Mouse (Mus musculus): Measurements from ENCODE around the gene Mfap4.

Gene Mfap4

DNA sequence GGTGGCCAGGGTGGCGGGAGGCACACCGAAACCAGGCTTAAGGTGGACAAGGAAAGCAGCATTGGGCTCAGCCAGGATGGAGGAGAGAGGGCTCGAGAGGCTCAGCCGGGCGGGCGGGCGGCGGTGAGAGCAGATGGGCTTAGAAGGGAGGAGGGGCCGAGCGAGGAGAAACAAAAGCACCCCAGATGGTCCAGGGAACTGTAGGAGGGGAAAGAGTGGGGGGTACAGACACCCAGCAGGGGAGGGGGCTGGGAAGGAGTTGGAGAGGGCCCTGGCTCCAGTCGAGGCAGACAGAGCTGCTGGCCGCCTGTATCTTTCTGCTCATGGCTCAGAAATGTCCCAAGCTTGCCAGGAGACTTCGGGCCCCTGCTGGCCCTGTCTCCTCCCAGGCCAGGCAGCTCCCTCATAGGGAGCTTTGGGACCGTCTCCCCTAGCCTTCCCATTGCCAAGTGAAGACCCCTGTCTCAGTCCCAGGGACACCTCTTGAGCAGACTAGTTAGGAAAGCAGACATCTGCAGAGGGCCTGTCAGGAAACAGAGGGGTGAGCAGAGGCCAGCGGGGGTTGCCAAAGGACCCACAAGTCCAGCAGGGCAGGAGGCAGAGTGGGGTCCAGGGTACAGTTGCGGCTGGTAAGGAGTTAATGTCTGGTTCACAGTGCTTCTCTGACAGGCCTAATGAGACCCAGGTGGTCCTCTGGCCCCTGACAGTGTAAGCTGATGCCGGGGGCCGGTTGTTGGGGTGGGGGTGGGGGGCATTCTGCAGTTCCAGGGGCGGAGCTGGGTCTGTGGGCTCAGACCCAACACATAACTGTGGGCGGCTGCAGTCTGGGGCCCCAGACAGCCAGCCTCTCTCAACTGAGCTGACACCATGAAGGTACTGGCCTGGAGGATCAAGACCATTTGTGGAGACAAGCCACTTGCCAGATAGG lies at the start of gene Mfap4:
Gene Mfap4, plus strand, starts transcription at position 819 of the 928 bp plus-strand sequence.
- DNase-seq (ENCODE audit: low read depth, low spot score) = no peak
- no peaks in the 10 kb centered on the region for H3K27me3 ChIP-seq (ENCODE audit: control insufficient read depth, insufficient read depth, low read length, poor library complexity, severe bottlenecking)
- H3K36me3 ChIP-seq (ENCODE audit: control insufficient read depth, insufficient read depth, low read length, poor library complexity, severe bottlenecking) = no peaks in the 10 kb centered on the region; the same call in none of the 2 replicates

DNA sequence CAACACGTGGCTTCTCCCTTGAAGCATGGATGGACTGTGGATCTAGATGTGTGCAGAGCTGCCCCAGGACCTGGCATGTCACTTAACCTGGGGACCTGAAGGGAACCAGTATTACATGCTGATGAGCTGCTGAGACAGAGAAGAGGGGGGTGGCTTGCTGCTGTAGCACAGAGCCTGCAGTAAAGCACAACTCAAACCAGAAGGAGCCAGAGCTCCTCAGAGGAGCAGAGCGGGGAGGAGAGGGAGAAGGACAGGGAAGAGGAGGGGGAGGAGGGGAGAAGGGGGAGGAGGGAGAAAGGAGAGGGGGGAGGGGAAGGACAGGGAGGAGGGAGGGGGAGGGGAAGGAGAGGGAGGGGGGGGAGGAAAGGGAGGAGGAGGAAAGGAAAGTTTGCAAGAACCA lies 48.9 kb upstream of the Mfap4 start:
- Histone ChIP-seq H3K27me3 (ENCODE audit: control insufficient read depth, insufficient read depth, low read length, poor library complexity, severe bottlenecking) (no peaks in the 10 kb centered on the region), H3K36me3 (ENCODE audit: control insufficient read depth, insufficient read depth, low read length, poor library complexity, severe bottlenecking) (no peaks in the 10 kb centered on the region)
- DNase-seq (ENCODE audit: low read depth, low spot score) = no peak

DNA sequence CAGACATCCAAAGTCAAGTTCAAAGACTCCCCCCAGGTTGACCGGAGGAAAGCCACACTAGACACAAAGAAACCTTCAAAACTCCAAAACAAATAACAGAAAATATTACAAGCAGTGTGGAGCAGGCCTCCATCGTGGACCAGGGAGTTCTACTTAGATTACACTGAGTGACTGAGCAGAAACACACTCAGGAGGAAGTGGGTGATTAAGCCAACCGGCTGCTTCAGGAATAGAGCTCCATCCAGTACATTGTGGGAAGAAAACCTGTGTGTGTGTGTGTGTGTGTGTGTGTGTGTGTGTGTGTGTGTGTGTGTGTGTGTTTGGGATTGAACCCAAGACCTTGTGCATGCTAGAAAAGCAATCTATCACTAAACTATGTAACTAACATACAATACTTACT lies 46.1 kb upstream of the Mfap4 start:
- Histone ChIP-seq H3K36me3 (ENCODE audit: control insufficient read depth, insufficient read depth, low read length, poor library complexity, severe bottlenecking) (no peaks in the 10 kb centered on the region), H3K27me3 (ENCODE audit: control insufficient read depth, insufficient read depth, low read length, poor library complexity, severe bottlenecking) (no peaks in the 10 kb centered on the region)
- DNase-seq (ENCODE audit: low read depth, low spot score) = no peak

DNA sequence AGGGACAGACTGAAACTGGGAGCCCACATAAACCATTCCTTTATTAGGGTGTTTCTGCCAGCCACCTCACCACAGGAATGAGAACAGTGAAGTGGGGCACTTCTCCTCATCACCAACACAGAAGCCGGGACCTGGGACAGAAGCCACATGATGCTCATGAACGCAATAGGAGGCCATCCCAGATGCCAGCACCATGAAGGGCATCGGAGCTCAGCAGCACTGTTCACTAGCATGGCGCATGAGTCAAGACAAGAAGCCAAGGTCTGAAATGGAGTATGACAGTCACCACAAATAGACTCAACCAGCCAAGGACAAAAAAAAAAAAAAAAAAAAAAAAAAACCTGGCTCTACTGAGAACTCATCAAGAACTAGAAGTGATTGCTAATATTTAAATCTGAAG lies 44.8 kb upstream of the Mfap4 start:
- H3K36me3 ChIP-seq (ENCODE audit: control insufficient read depth, insufficient read depth, low read length, poor library complexity, severe bottlenecking) = no peaks in the 10 kb centered on the region

DNA sequence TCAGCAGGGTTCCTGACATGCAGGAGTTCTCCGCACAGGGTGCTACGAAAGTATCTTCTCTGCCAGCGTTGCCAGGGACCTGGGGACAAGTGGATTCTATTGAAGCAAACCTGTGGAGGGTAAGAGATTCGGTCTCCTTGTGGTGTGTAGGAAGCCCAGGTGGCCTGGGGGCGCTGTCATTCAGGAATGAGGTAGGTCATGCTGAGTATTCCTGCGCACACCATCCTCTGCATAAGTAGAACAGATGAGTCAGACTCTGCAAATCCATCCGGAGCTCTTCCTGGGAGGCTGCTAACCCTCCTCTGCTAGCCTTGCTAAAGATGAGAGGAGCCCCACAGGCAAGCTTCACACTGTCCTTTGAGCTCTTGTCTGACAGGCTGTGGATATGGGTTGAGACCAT lies 43.6 kb upstream of the Mfap4 start:
- DNase-seq (ENCODE audit: low read depth, low spot score) = no peak
- Histone ChIP-seq H3K27me3 (ENCODE audit: control insufficient read depth, insufficient read depth, low read length, poor library complexity, severe bottlenecking) (no peaks in the 10 kb centered on the region), H3K36me3 (ENCODE audit: control insufficient read depth, insufficient read depth, low read length, poor library complexity, severe bottlenecking) (no peaks in the 10 kb centered on the region)

More for the DNA sequence above, 44.8 kb upstream of the Mfap4 start:
- no peak for DNase-seq (ENCODE audit: low read depth, low spot score)
- no peaks in the 10 kb centered on the region for H3K27me3 ChIP-seq (ENCODE audit: control insufficient read depth, insufficient read depth, low read length, poor library complexity, severe bottlenecking)

DNA sequence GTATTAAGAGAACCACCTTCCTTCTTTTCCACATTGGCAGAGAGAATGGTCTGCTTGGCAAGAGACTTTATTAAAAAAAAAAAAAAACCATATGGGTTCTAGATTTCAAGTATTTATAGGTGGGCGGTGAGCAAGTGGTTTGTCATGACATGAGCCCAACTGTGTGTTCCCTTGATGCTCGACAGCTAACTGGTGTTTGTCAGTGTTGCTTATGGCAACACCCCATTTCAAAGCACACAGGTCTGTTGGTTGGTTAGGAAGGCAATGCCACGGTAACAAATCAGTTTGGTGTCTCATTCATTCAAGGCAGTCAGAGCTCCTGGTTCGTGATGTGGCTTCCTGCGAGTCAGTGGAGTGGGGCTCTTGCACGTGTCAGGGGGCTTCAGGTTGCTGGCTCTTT lies 41.4 kb upstream of the Mfap4 start:
- no peak for DNase-seq (ENCODE audit: low read depth, low spot score)
- Histone ChIP-seq H3K36me3 (ENCODE audit: control insufficient read depth, insufficient read depth, low read length, poor library complexity, severe bottlenecking) (no peaks in the 10 kb centered on the region), H3K27me3 (ENCODE audit: control insufficient read depth, insufficient read depth, low read length, poor library complexity, severe bottlenecking) (no peaks in the 10 kb centered on the region)

DNA sequence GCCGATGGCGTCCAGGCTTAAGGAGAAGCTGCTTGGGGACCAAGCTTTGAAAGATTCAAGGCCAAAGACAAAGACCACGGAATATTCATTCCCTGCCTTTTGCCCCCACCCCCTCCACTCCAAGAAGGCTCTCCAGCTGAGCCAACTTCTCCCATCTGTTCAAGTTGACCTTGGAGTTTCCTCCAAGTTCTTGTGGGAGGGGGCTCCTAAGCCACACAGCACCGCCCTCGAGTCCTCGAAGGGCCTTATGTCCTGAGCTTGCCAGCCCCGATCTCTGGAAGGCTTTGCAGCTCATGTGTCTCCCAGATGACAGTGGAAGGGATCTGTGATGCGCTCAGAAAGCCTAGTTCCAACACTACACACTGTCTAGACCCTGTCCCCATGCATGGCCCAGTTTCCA lies 37.9 kb upstream of the Mfap4 start:
- Histone ChIP-seq H3K36me3 (ENCODE audit: control insufficient read depth, insufficient read depth, low read length, poor library complexity, severe bottlenecking) (no peaks in the 10 kb centered on the region), H3K27me3 (ENCODE audit: control insufficient read depth, insufficient read depth, low read length, poor library complexity, severe bottlenecking) (no peaks in the 10 kb centered on the region)
- DNase-seq (ENCODE audit: low read depth, low spot score) = no peak

DNA sequence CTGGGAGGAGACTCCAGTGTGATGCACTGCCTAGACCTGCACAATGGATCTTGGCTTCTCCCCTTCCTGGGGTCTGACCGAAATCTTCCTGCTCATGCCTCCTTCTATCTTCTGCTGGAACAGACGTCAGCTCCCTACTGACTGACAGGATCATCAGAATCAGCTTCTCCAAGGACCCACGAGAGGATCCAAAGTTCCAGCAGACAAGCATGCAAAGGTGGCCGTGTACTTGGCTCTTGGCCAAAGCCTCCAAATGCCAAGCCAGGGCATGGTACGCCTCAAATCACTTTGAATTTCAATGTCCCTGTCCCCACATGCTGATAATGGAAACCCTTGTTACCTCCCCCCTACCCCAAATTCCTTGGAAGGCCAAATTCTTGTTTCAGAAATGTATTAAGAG lies 37.2 kb upstream of the Mfap4 start:
- Histone ChIP-seq H3K27me3 (ENCODE audit: control insufficient read depth, insufficient read depth, low read length, poor library complexity, severe bottlenecking) (no peaks in the 10 kb centered on the region), H3K36me3 (ENCODE audit: control insufficient read depth, insufficient read depth, low read length, poor library complexity, severe bottlenecking) (no peaks in the 10 kb centered on the region)
- DNase-seq (ENCODE audit: low read depth, low spot score) = no peak

DNA sequence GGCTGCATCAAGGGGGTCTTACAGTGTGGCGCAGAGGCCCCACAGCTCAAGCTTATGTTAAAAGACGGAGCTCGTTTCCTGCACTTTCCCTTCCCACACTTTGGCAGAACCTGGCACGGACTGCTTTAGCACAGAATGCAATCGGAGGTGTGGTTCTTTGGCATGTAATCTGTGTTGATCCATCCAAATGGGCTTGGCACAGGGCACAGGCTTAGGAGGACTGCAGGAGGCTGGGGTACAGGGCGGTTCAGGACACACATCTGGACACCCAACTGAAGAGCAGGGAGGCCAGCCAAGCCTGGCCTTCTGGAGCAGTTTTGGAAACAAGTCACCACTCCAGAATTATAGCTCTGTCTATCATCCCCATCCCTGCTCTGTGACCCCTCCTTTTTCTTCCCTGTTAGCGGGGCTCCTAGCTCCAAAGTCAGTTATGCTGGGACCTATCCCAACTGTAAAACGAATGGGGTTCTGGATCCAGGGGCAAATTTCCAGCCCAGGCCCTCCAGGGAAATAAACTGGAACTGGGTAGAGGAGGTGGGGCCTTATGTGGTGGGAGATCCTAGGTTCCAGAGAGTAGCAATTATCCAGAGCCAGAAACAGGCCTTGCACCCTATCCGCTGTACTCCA lies 36.5 kb upstream of the Mfap4 start:
- DNase-seq (ENCODE audit: low read depth, low spot score) = no peak
- no peaks in the 10 kb centered on the region for H3K36me3 ChIP-seq (ENCODE audit: control insufficient read depth, insufficient read depth, low read length, poor library complexity, severe bottlenecking)

DNA sequence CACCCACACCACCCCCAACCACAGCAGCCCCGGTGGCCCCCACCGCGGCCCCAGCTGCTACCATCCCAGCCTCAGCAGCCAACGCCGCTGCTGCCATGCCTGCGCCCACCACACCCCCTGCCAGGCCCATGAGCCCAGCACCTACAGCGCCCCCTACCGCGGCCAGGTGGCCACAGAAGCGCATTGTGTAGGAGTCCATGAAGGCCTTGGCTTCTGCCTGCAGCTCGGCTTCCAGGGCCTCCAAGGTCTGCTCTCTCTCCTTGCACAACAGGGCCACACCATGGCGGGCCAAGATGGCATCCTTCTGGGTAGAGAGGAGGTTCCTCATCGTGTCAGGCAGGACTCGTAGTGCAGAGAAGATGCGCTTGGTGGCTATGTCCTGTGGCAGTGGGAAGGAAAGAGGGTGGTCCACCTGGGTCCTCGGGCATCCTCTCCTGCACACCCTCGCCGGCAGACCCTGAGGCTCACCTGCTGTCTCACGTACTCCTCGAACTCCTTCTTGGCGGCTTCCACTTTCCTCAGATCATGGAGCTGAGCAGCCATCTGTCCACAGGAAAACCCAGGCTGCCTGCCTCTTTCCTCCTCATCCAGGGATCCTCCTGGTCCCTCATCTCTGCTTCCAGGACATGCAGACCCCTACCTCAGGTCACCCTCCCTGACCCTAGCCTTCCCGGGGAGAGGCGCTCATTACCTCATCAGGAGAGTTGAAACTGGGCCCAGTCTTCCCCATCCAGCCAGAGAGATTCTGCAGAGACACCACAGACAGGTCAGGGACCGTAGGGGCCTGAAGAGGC lies 35.5 kb upstream of the Mfap4 start:
- no peak for DNase-seq (ENCODE audit: low read depth, low spot score)
- no peaks in the 10 kb centered on the region for H3K27me3 ChIP-seq (ENCODE audit: control insufficient read depth, insufficient read depth, low read length, poor library complexity, severe bottlenecking)
- H3K36me3 ChIP-seq (ENCODE audit: control insufficient read depth, insufficient read depth, low read length, poor library complexity, severe bottlenecking) = no peaks in the 10 kb centered on the region

More for the DNA sequence above, 36.5 kb upstream of the Mfap4 start:
- H3K27me3 ChIP-seq (ENCODE audit: control insufficient read depth, insufficient read depth, low read length, poor library complexity, severe bottlenecking) = no peaks in the 10 kb centered on the region

DNA sequence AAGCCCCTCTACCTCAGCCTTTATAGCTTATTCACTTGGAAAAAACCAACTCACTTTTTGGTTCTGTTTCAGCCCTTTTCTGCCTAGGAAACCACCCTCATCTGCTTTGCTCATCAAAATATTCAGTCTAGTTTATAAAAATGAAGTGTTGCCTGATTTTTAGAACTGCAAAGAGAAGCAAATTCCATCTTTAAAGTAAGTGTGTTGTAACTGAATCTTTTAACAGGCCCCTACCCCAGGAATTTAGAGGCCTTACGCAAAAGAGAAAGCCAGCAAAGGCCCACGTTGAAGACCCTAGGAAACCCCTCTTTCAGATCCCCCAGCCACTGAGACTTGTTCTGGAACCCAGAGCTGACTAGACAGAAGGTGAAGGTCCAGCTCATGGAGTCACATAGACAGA lies 21.2 kb upstream of the Mfap4 start:
- Histone ChIP-seq H3K27me3 (ENCODE audit: control insufficient read depth, insufficient read depth, low read length, poor library complexity, severe bottlenecking) (no peaks in the 10 kb centered on the region), H3K36me3 (ENCODE audit: control insufficient read depth, insufficient read depth, low read length, poor library complexity, severe bottlenecking) (no peaks in the 10 kb centered on the region)
- DNase-seq (ENCODE audit: low read depth, low spot score) = no peak

DNA sequence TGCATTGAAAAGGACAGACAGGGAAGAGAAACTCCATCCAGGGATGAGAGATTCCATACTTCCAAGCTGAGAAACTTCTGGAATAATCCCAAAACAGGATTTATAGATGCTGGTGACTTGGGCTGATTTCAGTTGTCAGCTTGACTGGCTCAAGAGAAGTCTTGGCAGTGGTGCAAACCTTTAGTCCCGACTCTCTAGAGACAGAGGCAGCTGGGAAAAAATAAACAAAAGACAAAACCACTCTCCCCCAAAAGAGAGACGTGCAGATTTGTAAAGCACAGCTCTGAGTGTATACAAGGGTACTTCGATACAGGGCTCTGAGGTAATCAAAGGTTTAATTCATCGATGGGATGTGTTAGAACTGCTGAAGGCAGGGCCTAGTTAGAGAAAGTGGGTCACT lies 19.8 kb upstream of the Mfap4 start:
- Histone ChIP-seq H3K27me3 (ENCODE audit: control insufficient read depth, insufficient read depth, low read length, poor library complexity, severe bottlenecking) (no peaks in the 10 kb centered on the region), H3K36me3 (ENCODE audit: control insufficient read depth, insufficient read depth, low read length, poor library complexity, severe bottlenecking) (no peaks in the 10 kb centered on the region)
- DNase-seq (ENCODE audit: low read depth, low spot score) = no peak

DNA sequence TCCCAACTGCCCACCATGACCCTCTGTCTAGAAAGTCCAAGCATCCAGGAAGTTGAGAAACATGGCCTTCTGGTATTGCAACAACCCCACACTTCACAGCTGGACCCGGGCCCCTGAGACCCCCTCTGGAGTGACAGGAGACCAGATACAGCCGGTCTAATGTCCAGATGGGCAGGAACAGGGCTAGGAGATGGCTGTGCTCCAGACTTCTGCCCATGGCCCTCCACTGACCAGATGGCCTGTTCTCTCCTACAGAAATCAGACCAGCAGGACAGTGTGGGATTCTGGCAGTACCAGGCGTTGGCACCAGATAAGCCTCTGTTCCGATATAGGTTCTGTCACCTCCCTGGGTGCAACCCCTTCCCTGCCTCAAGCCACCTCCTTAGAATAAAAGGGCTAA lies 16.7 kb upstream of the Mfap4 start:
- Histone ChIP-seq H3K27me3 (ENCODE audit: control insufficient read depth, insufficient read depth, low read length, poor library complexity, severe bottlenecking) (no peaks in the 10 kb centered on the region), H3K36me3 (ENCODE audit: control insufficient read depth, insufficient read depth, low read length, poor library complexity, severe bottlenecking) (no peaks in the 10 kb centered on the region)
- no peak for DNase-seq (ENCODE audit: low read depth, low spot score)

DNA sequence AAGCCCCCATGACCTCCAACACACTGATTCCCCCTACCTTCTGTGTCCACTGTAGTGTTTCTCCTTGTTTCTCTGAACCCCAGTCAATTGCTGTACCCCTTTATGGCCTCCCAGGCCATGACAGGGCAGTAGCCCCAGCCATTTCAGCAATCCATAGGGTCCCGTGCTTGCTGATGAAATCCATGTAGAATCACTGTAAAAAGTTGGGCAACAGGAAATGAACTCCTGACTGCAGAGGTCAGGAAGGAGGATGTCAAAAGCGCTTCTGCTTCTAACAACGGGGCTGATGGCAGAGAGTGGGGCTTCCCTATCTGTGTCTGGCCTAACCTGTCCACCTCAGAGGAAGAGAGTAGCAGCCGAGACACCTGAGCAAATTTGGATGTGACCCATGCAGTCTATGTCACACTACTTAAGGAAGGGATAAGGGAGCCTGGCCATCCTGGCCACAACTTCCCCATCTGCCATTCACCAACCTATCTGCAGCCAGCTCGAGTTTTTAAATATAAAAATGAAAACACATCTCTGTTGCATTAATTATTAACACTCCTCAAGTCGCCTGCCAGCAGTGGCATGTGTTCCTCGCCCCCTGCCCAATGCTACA lies 15.8 kb upstream of the Mfap4 start:
- H3K36me3 ChIP-seq (ENCODE audit: control insufficient read depth, insufficient read depth, low read length, poor library complexity, severe bottlenecking) = no peaks in the 10 kb centered on the region
- no peak for DNase-seq (ENCODE audit: low read depth, low spot score)

More for the DNA sequence above, 15.8 kb upstream of the Mfap4 start:
- H3K27me3 ChIP-seq (ENCODE audit: control insufficient read depth, insufficient read depth, low read length, poor library complexity, severe bottlenecking) = no peaks in the 10 kb centered on the region
